Mouse (Mus musculus) activated CD4-positive, CD25-positive, alpha-beta regulatory T cell, adult 9 weeks (primary cell): ENCODE results near the gene Lrrc46. TPM values are rescaled to one million over a fixed set of nuclear protein-coding genes. Genes with fewer than 3 reads are reported as not detected.

ENCODE experiments used
- polyA plus RNA-seq: library from polyadenylated mRNA; unstranded; fragments of 100-300 nt; shearing (Covaris generic); gene quantifications from one replicate; pipeline ENCODE4 v1.2.1, GENCODE M21; 2017

Gene Lrrc46
- not detected for polyA plus RNA-seq

GRCm38 (mm10) chr11:97041022-97041899, at the start of gene Lrrc46, which contains the start of gene Mrpl10:
TSS of gene Lrrc46 (minus strand) at chr11:97041407.
TSS of gene Mrpl10 (plus strand) at chr11:97041560.

GRCm38 (mm10) chr11:97050216-97050943, 9.2 kb upstream of the Lrrc46 start, which contains the start of gene Osbpl7:
TSS of gene Osbpl7 (plus strand) at chr11:97050628.

GRCm38 (mm10) chr11:97029686-97030417, 11.4 kb downstream of the Lrrc46 start, which contains the start of gene Scrn2:
TSS of gene Scrn2 (plus strand) at chr11:97029938.

GRCm38 (mm10) chr11:97013121-97013670, 28.0 kb downstream of the Lrrc46 start, which contains the start of gene Sp6:
TSS of gene Sp6 (plus strand) at chr11:97013394.

Other genes with a start within 250 kb of the Lrrc46 start
- gene Nfe2l1, start 211.4 kb downstream of the Lrrc46 start, polyA plus RNA-seq = 64.3 TPM
- gene Copz2, start 191.5 kb downstream of the Lrrc46 start, polyA plus RNA-seq = 0.40 TPM
- 86.8 TPM for gene Cdk5rap3, start 124.9 kb downstream of the Lrrc46 start, polyA plus RNA-seq
- 0.33 TPM for gene Prr15l, start 113.3 kb downstream of the Lrrc46 start, polyA plus RNA-seq
- 39.1 TPM for gene Pnpo, start 97.4 kb downstream of the Lrrc46 start, polyA plus RNA-seq
- 62.9 TPM for gene Sp2, start 58.4 kb downstream of the Lrrc46 start, polyA plus RNA-seq
- 6.7 TPM for gene Sp6, start 28.0 kb downstream of the Lrrc46 start, polyA plus RNA-seq
- gene Scrn2, start 11.5 kb downstream of the Lrrc46 start, polyA plus RNA-seq = 16.8 TPM
- 86.0 TPM for gene Mrpl10, start 153 bp upstream of the Lrrc46 start, polyA plus RNA-seq
- gene Osbpl7, start 9.2 kb upstream of the Lrrc46 start, polyA plus RNA-seq = 37.7 TPM
- gene Tbx21, start 73.9 kb upstream of the Lrrc46 start, polyA plus RNA-seq = 9.1 TPM
- 0.11 TPM for gene Tbkbp1, start 110.1 kb upstream of the Lrrc46 start, polyA plus RNA-seq
- 30.9 TPM for gene Kpnb1, start 146.5 kb upstream of the Lrrc46 start, polyA plus RNA-seq
- 28.7 TPM for gene Npepps, start 239.2 kb upstream of the Lrrc46 start, polyA plus RNA-seq